In the genomic region with DNA sequence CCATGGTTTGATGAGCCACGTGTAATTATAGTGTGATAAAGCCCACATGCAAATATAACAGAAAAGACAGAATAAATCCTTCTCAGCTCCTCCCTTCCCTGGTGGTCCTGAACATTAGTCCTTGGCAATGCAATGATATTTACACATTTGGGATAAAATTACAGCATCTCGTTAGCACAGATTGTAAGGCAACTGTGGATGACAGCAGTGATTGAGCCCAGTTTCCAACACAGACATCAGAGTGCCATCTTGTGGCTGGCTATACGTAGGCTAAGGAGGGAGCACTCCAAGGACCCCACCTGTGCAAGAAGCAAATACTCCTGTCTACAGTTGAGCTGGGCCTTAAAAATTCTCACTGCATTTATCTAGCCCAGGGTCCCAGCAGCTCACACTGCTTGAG, we compare ENCODE assay signal across 9 mouse cellular contexts.
DNase-seq lines count a peak whose midpoint lies in the region; ATAC-seq and TF ChIP-seq lines count a peak whose summit lies in the region.
"Had no signal": no experiment of that assay in that cellular context is flagged by ENCODE, and none has a peak within 500 bp of the region (broad histone marks: within the 10 kb centered on the region; RNA-seq: fewer than 3 reads in every experiment).

No protein-coding gene starts in this region.

- TF ChIP-seq CTCF in liver, embryonic 14.5 days (IDR thresholded peaks at IDR 0.05; ENCODE audit: low read depth) = peak; percentile 39; the same call in 1 of the 2 replicates
- TF ChIP-seq CTCF in hindbrain, postnatal 0 days (IDR thresholded peaks at IDR 0.05; ENCODE audit: low read depth) = peak; percentile 84

- TF ChIP-seq EP300 in liver, embryonic 14.5 days (IDR thresholded peaks at IDR 0.05; ENCODE audit: low read depth) = no peak

- H3K27ac ChIP-seq in liver, embryonic 14.5 days = no peak overlapping the region
- H3K27ac ChIP-seq in liver, embryonic 12.5 days = no peak overlapping the region
- H3K27ac ChIP-seq in hindbrain, postnatal 0 days = no peak overlapping the region
- H3K27ac ChIP-seq: limb, embryonic 15.5 days had no signal

- no peak for ATAC-seq in liver, embryonic 14.5 days (ENCODE audit: insufficient read depth)
- no peak for ATAC-seq in liver, embryonic 12.5 days
- peak; percentile 51; the same call in 1 of the 2 replicates for ATAC-seq in hindbrain, postnatal 0 days
- ATAC-seq in megakaryocyte, adult 5-6 weeks (ENCODE audit: poor library complexity, severe bottlenecking) = no peak

- DNase-seq in liver, embryonic 14.5 days (ENCODE audit: low read depth in 3 of 3, low spot score in 3 of 3) = no peak
- DNase-seq in cerebellum, adult 9-11 months = peak; percentile 5
- DNase-seq in hindbrain, postnatal 0 days (ENCODE audit: low spot score) = peak; percentile 81
- peak; percentile 57 for DNase-seq in right cerebral cortex, adult 18-20 months
- no peak for DNase-seq in spleen, postnatal 10 days (ENCODE audit: low spot score in 2 of 2)
- no peak for DNase-seq in testis, postnatal 14 days (ENCODE audit: low spot score)

- WGBS in liver, embryonic 14.5 days (ENCODE audit: insufficient replicate concordance) = 35% methylated on average over 3 of the region's 3 CpGs
- 36% methylated on average over 3 of the region's 3 CpGs for WGBS in liver, embryonic 12.5 days (ENCODE audit: insufficient replicate concordance)
- 25% methylated on average over 3 of the region's 3 CpGs for WGBS in hindbrain, postnatal 0 days

- no peaks in the 10 kb centered on the region for H3K27me3 ChIP-seq in liver, embryonic 14.5 days (ENCODE audit: control insufficient read depth, insufficient read depth, low read length)
- H3K27me3 ChIP-seq in liver, embryonic 12.5 days (replicated peaks) = no peaks in the 10 kb centered on the region
- no peaks in the 10 kb centered on the region for H3K27me3 ChIP-seq in hindbrain, postnatal 0 days (ENCODE audit: insufficient read depth, low read length)
- H3K27me3 ChIP-seq: limb, embryonic 15.5 days had no signal

- no peak overlapping the region for H3K9ac ChIP-seq in liver, embryonic 14.5 days (replicated peaks)
- H3K9ac ChIP-seq in liver, embryonic 12.5 days = no peak overlapping the region
- no peak overlapping the region for H3K9ac ChIP-seq in hindbrain, postnatal 0 days (replicated peaks; ENCODE audit: low read length)
- H3K9ac ChIP-seq: limb, embryonic 15.5 days had no signal

- no peak overlapping the region for H3K4me2 ChIP-seq in liver, embryonic 14.5 days (ENCODE audit: low read depth)
- H3K4me2 ChIP-seq in liver, embryonic 12.5 days = no peak overlapping the region
- no peak overlapping the region for H3K4me2 ChIP-seq in hindbrain, postnatal 0 days (ENCODE audit: low read depth, low read length)
- H3K4me2 ChIP-seq: limb, embryonic 15.5 days had no signal

- no peaks in the 10 kb centered on the region for H3K4me1 ChIP-seq in liver, embryonic 14.5 days (replicated peaks; ENCODE audit: control insufficient read depth in 2 of 2, insufficient read depth in 2 of 2, low read length in 1 of 2)
- H3K4me1 ChIP-seq in liver, embryonic 12.5 days = no peaks in the 10 kb centered on the region
- H3K4me1 ChIP-seq in hindbrain, postnatal 0 days (ENCODE audit: insufficient read depth, low read length) = no peaks in the 10 kb centered on the region
- H3K4me1 ChIP-seq: limb, embryonic 15.5 days had no signal

- no peaks in the 10 kb centered on the region for H3K9me3 ChIP-seq in liver, embryonic 14.5 days (ENCODE audit: control insufficient read depth, low read length)
- H3K9me3 ChIP-seq in liver, embryonic 12.5 days (replicated peaks) = no peaks in the 10 kb centered on the region
- no peaks in the 10 kb centered on the region for H3K9me3 ChIP-seq in hindbrain, postnatal 0 days (ENCODE audit: low read length)
- H3K9me3 ChIP-seq: limb, embryonic 15.5 days had no signal

- no peaks in the 10 kb centered on the region for H3K36me3 ChIP-seq in liver, embryonic 14.5 days (replicated peaks; ENCODE audit: control insufficient read depth, insufficient read depth, low read depth)
- no peaks in the 10 kb centered on the region for H3K36me3 ChIP-seq in liver, embryonic 12.5 days
- no peaks in the 10 kb centered on the region for H3K36me3 ChIP-seq in hindbrain, postnatal 0 days (ENCODE audit: insufficient read depth, low read length)
- H3K36me3 ChIP-seq: limb, embryonic 15.5 days had no signal

- no peak overlapping the region for H3K4me3 ChIP-seq in liver, embryonic 14.5 days (ENCODE audit: insufficient read depth in 1 of 2, low read depth in 2 of 2, low read length in 2 of 2)
- no peak overlapping the region for H3K4me3 ChIP-seq in liver, embryonic 12.5 days
- H3K4me3 ChIP-seq in hindbrain, postnatal 0 days (ENCODE audit: low read length) = no peak overlapping the region
- H3K4me3 ChIP-seq: limb, embryonic 15.5 days had no signal

Comparison
In these comparisons a context has a peak if more than half of its experiments do, and no peak if none do; other contexts are left out.
1. DNase-seq: peak in cerebellum, adult 9-11 months (single experiment), hindbrain, postnatal 0 days (single experiment) and right cerebral cortex, adult 18-20 months (single experiment); none in liver, embryonic 14.5 days (0 of 3), spleen, postnatal 10 days (0 of 2) and testis, postnatal 14 days (single experiment).